Mouse (Mus musculus) liver, adult 10 weeks (tissue): ENCODE results near the gene Krt76. TPM values are rescaled to one million over a fixed set of nuclear protein-coding genes. Genes with fewer than 3 reads are reported as not detected.

Experiments
- polyA plus RNA-seq: library from polyadenylated mRNA; stranded (reverse); fragments of 350-450 nt; fragmentation: Illumina TruSeq; extraction: RNeasy Lipid Tissue Mini Kit (QIAGEN cat#74804); gene quantifications from one replicate; pipeline ENCODE4 v1.2.3, GENCODE M21; 2014; ENCODE audit warnings: low read depth, low replicate concordance

The Krt76 gene
- not detected for polyA plus RNA-seq

DNA sequence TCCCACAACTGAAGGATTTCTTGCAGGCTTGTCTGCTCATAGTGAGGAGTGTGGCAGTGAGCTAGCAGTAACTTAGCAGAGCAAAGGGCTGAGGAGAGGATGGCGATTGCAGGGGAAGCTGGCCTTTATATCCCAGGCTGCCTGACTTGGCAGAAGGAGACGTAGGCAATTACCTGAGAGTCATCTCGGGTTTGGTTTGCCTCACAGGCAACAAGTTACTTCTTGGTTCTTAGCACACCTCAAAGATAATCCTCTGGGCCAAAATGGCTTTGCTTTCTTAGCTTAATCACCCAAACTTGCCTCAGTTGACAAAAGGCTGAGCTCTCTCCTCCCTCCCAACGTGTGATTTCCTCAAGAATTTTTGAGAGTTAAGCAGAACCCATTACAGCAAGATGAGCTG is at the start of gene Krt76:
TSS of gene Krt76 (minus strand) at position 101 of the 400 bp plus-strand sequence.

DNA sequence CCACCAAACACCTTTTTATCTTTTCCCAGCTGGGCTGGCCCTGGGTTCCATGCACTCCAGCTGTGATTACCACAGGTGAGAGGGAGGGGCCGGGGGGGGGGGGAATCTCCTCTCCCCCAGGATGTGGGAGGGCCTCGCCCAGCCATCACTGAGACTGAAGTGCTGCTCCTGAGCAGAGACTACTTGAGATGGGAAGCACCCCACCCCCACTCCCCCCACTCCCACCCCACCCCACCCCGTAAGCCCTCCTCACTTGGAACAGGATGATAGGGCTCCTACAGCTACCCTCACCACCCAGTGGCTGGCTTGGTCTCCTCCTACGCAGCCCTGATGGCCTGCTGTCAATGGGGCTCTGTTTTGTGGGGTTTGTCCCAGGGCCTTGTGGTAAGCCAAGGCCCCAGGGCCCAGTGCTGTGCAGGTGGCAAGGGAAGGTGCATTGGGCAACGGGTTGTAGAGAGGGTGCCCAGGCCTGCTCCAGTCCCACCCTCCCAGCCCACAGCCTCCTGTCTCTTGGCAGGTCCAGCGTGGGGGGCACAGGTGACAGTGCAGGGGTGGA is 47.6 kb upstream of the Krt76 start, which contains the start of gene Krt79:
TSS of gene Krt79 (minus strand) at position 51 of the 556 bp plus-strand sequence.

DNA sequence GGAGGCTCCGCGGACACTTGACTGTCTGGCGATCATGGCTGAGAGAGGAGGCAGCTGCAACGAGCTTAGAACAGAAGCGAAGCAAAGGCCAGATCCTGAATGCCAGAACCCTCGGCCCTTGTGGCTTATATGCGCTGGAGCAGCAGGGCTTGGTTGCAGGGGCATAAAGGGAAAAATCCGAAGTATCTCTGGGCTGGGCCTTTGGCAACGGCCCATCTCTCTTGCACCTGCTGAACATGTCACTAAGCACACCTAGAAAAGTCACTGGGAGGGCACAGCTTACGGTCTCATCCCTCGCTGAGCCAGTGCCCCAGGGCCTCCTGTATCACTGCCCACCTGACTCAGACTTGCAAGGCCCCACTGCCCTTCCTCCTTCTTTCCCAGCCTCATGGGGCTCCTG is 31.9 kb upstream of the Krt76 start, which contains the start of gene Krt4:
TSS of gene Krt4 (minus strand) at position 101 of the 400 bp plus-strand sequence.

DNA sequence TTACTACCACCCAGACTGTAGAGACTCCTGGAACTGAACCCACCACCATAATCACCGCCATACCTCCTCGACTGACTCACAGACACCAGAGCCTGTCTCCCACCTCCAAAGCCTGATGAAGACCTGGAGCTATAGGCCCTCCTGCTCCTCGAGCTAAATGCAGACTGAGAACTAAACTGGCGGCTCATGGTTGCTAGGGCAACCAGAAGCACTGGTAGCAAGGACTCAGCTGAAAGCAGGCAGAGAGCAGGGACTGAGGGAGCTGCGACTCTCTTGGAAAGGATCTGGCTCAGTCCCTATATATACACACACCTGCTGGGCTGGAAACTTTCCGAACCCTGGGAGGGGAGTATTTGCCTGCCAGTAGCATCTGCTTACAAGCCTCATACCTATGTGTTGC is 23.3 kb downstream of the Krt76 start, which contains the start of gene Krt77:
TSS of gene Krt77 (minus strand) at position 275 of the 400 bp plus-strand sequence.

DNA sequence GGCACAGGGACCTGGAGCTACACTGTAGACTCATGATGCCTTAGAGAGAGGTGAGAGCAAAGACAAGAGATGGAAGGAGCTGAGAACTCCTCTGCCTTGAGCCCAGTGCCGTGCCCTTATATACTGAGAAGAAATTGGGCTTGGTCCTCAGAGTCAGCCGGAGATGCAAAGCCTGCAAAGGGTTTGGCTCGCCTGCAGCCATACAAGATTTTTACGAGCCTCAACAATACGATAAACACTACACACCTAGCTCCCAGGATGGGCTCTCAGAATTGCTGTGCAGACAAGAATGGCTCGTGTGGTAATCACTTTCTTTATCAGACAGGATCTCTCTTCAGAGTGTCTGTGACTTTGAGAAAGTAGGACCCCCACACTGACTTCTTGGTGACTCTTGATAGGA is 42.0 kb downstream of the Krt76 start, which contains the start of gene Krt1:
TSS of gene Krt1 (minus strand) at position 101 of the 400 bp plus-strand sequence.

Other genes starting within 250 kb of the Krt76 start
- gene Gm5478, start 245.5 kb downstream of the Krt76 start, polyA plus RNA-seq, result not detected
- gene Krt6b, start 212.6 kb downstream of the Krt76 start, polyA plus RNA-seq, result not detected
- gene Krt6a, start 198.6 kb downstream of the Krt76 start, polyA plus RNA-seq, result not detected
- not detected for gene Krt5, start 180.0 kb downstream of the Krt76 start, polyA plus RNA-seq
- gene Krt71, start 149.8 kb downstream of the Krt76 start, polyA plus RNA-seq, result not detected
- gene Krt72, start 106.5 kb downstream of the Krt76 start, polyA plus RNA-seq, result not detected
- not detected for gene Krt73, start 90.6 kb downstream of the Krt76 start, polyA plus RNA-seq
- gene Krt2, start 74.8 kb downstream of the Krt76 start, polyA plus RNA-seq, result not detected
- gene Krt1, start 42.1 kb downstream of the Krt76 start, polyA plus RNA-seq, result not detected
- gene Krt77, start 23.2 kb downstream of the Krt76 start, polyA plus RNA-seq, result not detected
- not detected for gene Krt4, start 31.8 kb upstream of the Krt76 start, polyA plus RNA-seq
- not detected for gene Krt79, start 47.4 kb upstream of the Krt76 start, polyA plus RNA-seq
- not detected for gene Krt78, start 61.4 kb upstream of the Krt76 start, polyA plus RNA-seq
- 16.7 TPM for gene Krt8, start 111.6 kb upstream of the Krt76 start, polyA plus RNA-seq
- 19.0 TPM for gene Krt18, start 135.3 kb upstream of the Krt76 start, polyA plus RNA-seq
- gene Eif4b, start 180.9 kb upstream of the Krt76 start, polyA plus RNA-seq, result 130 TPM
- gene Tns2, start 207.5 kb upstream of the Krt76 start, polyA plus RNA-seq, result 17.7 TPM
- 0.85 TPM for gene Spryd3, start 243.3 kb upstream of the Krt76 start, polyA plus RNA-seq